ENCODE assay signal across 27 mouse cellular contexts in the genomic region with DNA sequence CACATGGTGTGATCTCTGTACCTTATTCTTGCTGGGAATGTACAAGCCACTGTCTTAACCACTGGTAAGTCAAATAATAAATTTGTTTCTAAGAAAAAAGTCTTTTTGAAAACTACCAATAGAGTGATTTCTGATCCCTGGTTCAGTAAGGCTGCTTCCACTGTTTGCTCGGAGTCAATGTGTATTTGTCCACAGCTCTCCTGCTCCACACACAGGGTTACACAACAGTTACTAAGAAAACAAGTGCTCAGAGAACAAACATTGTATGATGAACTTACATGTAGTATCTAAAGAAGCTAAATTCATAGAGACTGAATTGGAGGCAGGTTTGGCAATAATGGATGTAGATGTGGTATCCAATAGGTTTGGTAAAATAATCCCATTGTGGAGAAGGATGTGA.
DNase-seq lines count a peak whose midpoint lies in the region; ATAC-seq and TF ChIP-seq lines count a peak whose summit lies in the region.
"Had no signal": no experiment of that assay in that cellular context is flagged by ENCODE, and none has a peak within 500 bp of the region (broad histone marks: within the 10 kb centered on the region; RNA-seq: fewer than 3 reads in every experiment).

No protein-coding gene starts in this region.

- peak; percentile 97 for DNase-seq in liver, adult 2 months (ENCODE audit: extremely low read depth, low read depth, low spot score)
- no peak for DNase-seq in liver
- no peak for DNase-seq in cerebellum, adult 18-20 months
- DNase-seq: adrenal gland, adult 8-10 months; adrenal gland, postnatal 14 days; adrenal gland, postnatal 36 days; B cell, adult 2 months; cerebellum, adult 11-12 months; cerebellum, adult 8-10 months; cerebellum, adult 9-11 months; cerebellum, postnatal 14 days; cerebellum, postnatal 36 days; embryo, embryonic 11 days had no signal

- TF ChIP-seq POLR2A in liver, adult 2 months (IDR thresholded peaks at IDR 0.05; ENCODE audit: extremely low read depth, insufficient read depth, low read length) = no peak

- 21% methylated on average over 1 of the region's 1 CpGs for WGBS in liver, adult 2 months
- 59% methylated on average over 1 of the region's 1 CpGs for WGBS in liver, embryonic 12.5 days (ENCODE audit: insufficient replicate concordance)
- WGBS in liver, embryonic 15.5 days (ENCODE audit: insufficient replicate concordance) = 57% methylated on average over 1 of the region's 1 CpGs

- H3K27ac ChIP-seq in liver, adult 2 months (replicated peaks; ENCODE audit: insufficient read depth, low read depth, low read length) = peak overlapping the region; percentile 68; the same call in 1 of the 2 replicates
- no peak overlapping the region for H3K27ac ChIP-seq in liver, embryonic 12.5 days
- no peak overlapping the region for H3K27ac ChIP-seq in liver, embryonic 15.5 days (replicated peaks)
- H3K27ac ChIP-seq: embryonic facial prominence, embryonic 13.5 days; embryonic facial prominence, embryonic 15.5 days; forebrain, embryonic 10.5 days; forebrain, embryonic 12.5 days had no signal

- H3K27me3 ChIP-seq in liver, adult 2 months (ENCODE audit: control insufficient read depth, insufficient read depth, low read length) = no peaks in the 10 kb centered on the region
- no peaks in the 10 kb centered on the region for H3K27me3 ChIP-seq in liver, embryonic 12.5 days (replicated peaks)
- H3K27me3 ChIP-seq in liver, embryonic 15.5 days = no peaks in the 10 kb centered on the region
- H3K27me3 ChIP-seq: CH12.LX; embryonic facial prominence, embryonic 13.5 days; embryonic facial prominence, embryonic 15.5 days; forebrain, embryonic 12.5 days; Patski had no signal

- H3K36me3 ChIP-seq in liver, adult 2 months (ENCODE audit: control insufficient read depth, insufficient read depth, low read length) = no peaks in the 10 kb centered on the region
- no peaks in the 10 kb centered on the region for H3K36me3 ChIP-seq in liver, embryonic 12.5 days
- no peaks in the 10 kb centered on the region for H3K36me3 ChIP-seq in liver, embryonic 15.5 days (replicated peaks)
- H3K36me3 ChIP-seq: embryonic facial prominence, embryonic 13.5 days; embryonic facial prominence, embryonic 15.5 days; forebrain, embryonic 10.5 days; forebrain, embryonic 12.5 days; G1E had no signal

- no peaks in the 10 kb centered on the region for H3K79me2 ChIP-seq in liver, adult 2 months (ENCODE audit: control insufficient read depth, insufficient read depth, low read length)

- H3K4me2 ChIP-seq in liver, embryonic 12.5 days = no peak overlapping the region
- H3K4me2 ChIP-seq in liver, embryonic 15.5 days = no peak overlapping the region
- H3K4me2 ChIP-seq: embryonic facial prominence, embryonic 13.5 days; embryonic facial prominence, embryonic 15.5 days; forebrain, embryonic 12.5 days had no signal

- TF ChIP-seq CTCF in liver, adult 2 months (IDR thresholded peaks at IDR 0.05; ENCODE audit: low read depth, low read length) = no peak

- no peaks in the 10 kb centered on the region for H3K9me3 ChIP-seq in liver, embryonic 12.5 days (replicated peaks)
- no peaks in the 10 kb centered on the region for H3K9me3 ChIP-seq in liver, embryonic 15.5 days (replicated peaks)
- H3K9me3 ChIP-seq: embryonic facial prominence, embryonic 13.5 days; embryonic facial prominence, embryonic 15.5 days; forebrain, embryonic 12.5 days; G1E had no signal

- no peak overlapping the region for H3K9ac ChIP-seq in liver, adult 2 months (ENCODE audit: low read depth, low read length)
- H3K9ac ChIP-seq in liver, embryonic 12.5 days = no peak overlapping the region
- H3K9ac ChIP-seq in liver, embryonic 15.5 days = no peak overlapping the region
- H3K9ac ChIP-seq: embryonic facial prominence, embryonic 13.5 days; embryonic facial prominence, embryonic 15.5 days; forebrain, embryonic 12.5 days had no signal

- no peak overlapping the region for H3K4me3 ChIP-seq in liver, adult 2 months (ENCODE audit: insufficient read depth, low read depth, low read length)
- no peak overlapping the region for H3K4me3 ChIP-seq in liver, embryonic 12.5 days
- H3K4me3 ChIP-seq in liver, embryonic 15.5 days (replicated peaks) = no peak overlapping the region
- H3K4me3 ChIP-seq: embryonic facial prominence, embryonic 13.5 days; embryonic facial prominence, embryonic 15.5 days; erythroblast, embryonic 14.5 days; forebrain, embryonic 10.5 days; forebrain, embryonic 12.5 days had no signal

- peaks cover 9% of the 10 kb centered on the region for H3K4me1 ChIP-seq in liver, adult 2 months (ENCODE audit: control insufficient read depth, insufficient read depth, low read length)
- no peaks in the 10 kb centered on the region for H3K4me1 ChIP-seq in liver, embryonic 12.5 days
- no peaks in the 10 kb centered on the region for H3K4me1 ChIP-seq in liver, embryonic 15.5 days (replicated peaks)
- H3K4me1 ChIP-seq: embryonic facial prominence, embryonic 13.5 days; embryonic facial prominence, embryonic 15.5 days; forebrain, embryonic 10.5 days; forebrain, embryonic 12.5 days had no signal

- ATAC-seq in liver, embryonic 12.5 days = no peak
- ATAC-seq in liver, embryonic 15.5 days (ENCODE audit: insufficient read depth) = peak; percentile 70
- ATAC-seq: activated CD4-positive, CD25-positive, alpha-beta regulatory T cell, adult 4 months; CD4-positive, CD25-positive, alpha-beta regulatory T cell, adult 4 months; forebrain, embryonic 14.5 days; forebrain, embryonic 16.5 days; Patski had no signal
